ENCODE assay signal across 8 mouse cellular contexts in genomic region chr11:65820877-65821276, GRCm38 (mm10). TPM values are rescaled to one million over a fixed set of nuclear protein-coding genes. Genes with fewer than 3 reads are reported as not detected.
DNase-seq lines count a peak whose midpoint lies in the region; ATAC-seq lines count a peak whose summit lies in the region.

No protein-coding gene starts in this region.

- WGBS in hindbrain, embryonic 16.5 days = 9% methylated on average over 7 of the region's 7 CpGs

- DNase-seq in CD4-positive helper T cell, adult 2 months (ENCODE audit: low read depth, low spot score) = peak; percentile 20
- DNase-seq in adrenal gland, postnatal 14 days = peak; percentile 76
- DNase-seq in fibroblast of lung, adult 2 months (ENCODE audit: low read depth) = peak; percentile 13
- peak; percentile 45 for DNase-seq in left cerebral cortex, adult 11 months (ENCODE audit: low spot score)
- peak; percentile 54 for DNase-seq in right cerebral cortex, postnatal 25 days
- DNase-seq in urinary bladder, postnatal 14 days (ENCODE audit: low spot score) = peak; percentile 81

- no peaks in the 10 kb centered on the region for H3K27me3 ChIP-seq in hindbrain, embryonic 16.5 days (replicated peaks; ENCODE audit: control insufficient read depth, insufficient read depth, low read length)

- no peak overlapping the region for H3K27ac ChIP-seq in hindbrain, embryonic 16.5 days (ENCODE audit: low read depth, low read length)

- no peak overlapping the region for H3K4me3 ChIP-seq in hindbrain, embryonic 16.5 days (ENCODE audit: low read length)

- ATAC-seq in hindbrain, embryonic 16.5 days = peak; percentile 82
- ATAC-seq in megakaryocyte-erythroid progenitor cell, adult 5-6 weeks (replicated peaks; ENCODE audit: low FRiP score, low TSS enrichment, poor library complexity, severe bottlenecking) = peak; percentile 88

- peaks cover 2% of the 10 kb centered on the region for H3K36me3 ChIP-seq in hindbrain, embryonic 16.5 days (ENCODE audit: control insufficient read depth, insufficient read depth, low read length)

- no peak overlapping the region for H3K4me2 ChIP-seq in hindbrain, embryonic 16.5 days (ENCODE audit: low read length)

- H3K9me3 ChIP-seq in hindbrain, embryonic 16.5 days (ENCODE audit: control insufficient read depth, low read length) = no peaks in the 10 kb centered on the region

- no peaks in the 10 kb centered on the region for H3K4me1 ChIP-seq in hindbrain, embryonic 16.5 days (ENCODE audit: control insufficient read depth, insufficient read depth, low read depth, low read length)

- no peak overlapping the region for H3K9ac ChIP-seq in hindbrain, embryonic 16.5 days (ENCODE audit: low read depth, low read length)

RNA-seq across cellular contexts. Expression of gene Zkscan6, which starts 13.9 kb away (rescaled TPM):
- 12.3 and 12.9 TPM in 2 replicates for total RNA-seq in adrenal gland, postnatal 14 days (2021)
- 17.7 TPM in 2 replicates for polyA plus RNA-seq in hindbrain, embryonic 16.5 days (2015; fragmentation: Nextera tagmentation; extraction: Ambion mirVana)
- total RNA-seq in megakaryocyte-erythroid progenitor cell, adult 5-6 weeks (2014; fragmentation: Nextera tagmentation) = 9.2 and 12.4 TPM in 2 replicates
- 12.6 and 24.9 TPM in 2 replicates for total RNA-seq in megakaryocyte-erythroid progenitor cell, adult 5-6 weeks (2017)

RNA-seq across cellular contexts. Expression of gene Map2k4, which starts 32.8 kb away (rescaled TPM):
- total RNA-seq in adrenal gland, postnatal 14 days (2021) = 45.6 and 47.5 TPM in 2 replicates
- polyA plus RNA-seq in hindbrain, embryonic 16.5 days (2015; fragmentation: Nextera tagmentation; extraction: Ambion mirVana) = 112 and 118 TPM in 2 replicates
- 47.4 and 49.6 TPM in 2 replicates for total RNA-seq in megakaryocyte-erythroid progenitor cell, adult 5-6 weeks (2014; fragmentation: Nextera tagmentation)
- total RNA-seq in megakaryocyte-erythroid progenitor cell, adult 5-6 weeks (2017) = 38.1 and 39.3 TPM in 2 replicates

Comparison
In these comparisons a context has a peak if more than half of its experiments do, and no peak if none do; other contexts are left out.
1. DNase-seq: peak in every context shown above with its lines; median percentile 81 in urinary bladder, postnatal 14 days; 76 in adrenal gland, postnatal 14 days; 54 in right cerebral cortex, postnatal 25 days; 45 in left cerebral cortex, adult 11 months; 20 in CD4-positive helper T cell, adult 2 months; 13 in fibroblast of lung, adult 2 months.